Mouse (Mus musculus) heart, adult 2 months (tissue): ENCODE data around the gene Myrfl. TPM values are rescaled to one million over a fixed set of nuclear protein-coding genes. Genes with fewer than 3 reads are reported as not detected.

Source experiments
- DNase-seq, 2 experiments: peaks; one replicate each; pipeline ENCODE4 v3.0.0; 2021
- H3K27ac ChIP-seq: fragments of 200-600 bp; 2 replicates; pipeline ENCODE4 v1.8.1; 2022
- H3K27me3 ChIP-seq: fragments of 200-500 bp; 2 replicates; pipeline ENCODE4 v1.6.1; 2012; ENCODE audit warnings: mild to moderate bottlenecking, low read length, inconsistent platforms, mixed read lengths; ENCODE audit not compliant: control insufficient read depth, insufficient read depth
- H3K36me3 ChIP-seq: fragments of 200-500 bp; 2 replicates; pipeline ENCODE4 v1.6.1; 2012; ENCODE audit warnings: low read length, inconsistent platforms; ENCODE audit not compliant: control insufficient read depth, insufficient read depth
- H3K4me1 ChIP-seq: fragments of 200-500 bp; 2 replicates; pipeline ENCODE4 v1.6.1; 2011; ENCODE audit warnings: low read length; ENCODE audit not compliant: control insufficient read depth, insufficient read depth
- H3K4me3 ChIP-seq: fragments of 200-600 bp; 2 replicates; pipeline ENCODE4 v1.8.1; 2022
- H3K79me2 ChIP-seq: fragments of 200-500 bp; replicated peaks from 2 replicates; pipeline ENCODE4 v1.6.1; 2012; ENCODE audit warnings: mild to moderate bottlenecking, inconsistent platforms, low read length, moderate library complexity, mixed read lengths; ENCODE audit not compliant: control insufficient read depth, insufficient read depth
- H3K9ac ChIP-seq: fragments of 200-500 bp; 2 replicates; pipeline ENCODE4 v1.6.1; 2012; ENCODE audit warnings: low read depth, mild to moderate bottlenecking, control low read depth, inconsistent platforms, low read length, mixed read lengths
- CTCF ChIP-seq: fragments of 200-600 bp; IDR thresholded peaks from 2 replicates; pipeline ENCODE4 v1.8.1; 2022; ENCODE audit warnings: antibody characterized with exemption, mild to moderate bottlenecking, moderate library complexity
- EP300 ChIP-seq: fragments of 200-500 bp; IDR thresholded peaks from 2 replicates; pipeline ENCODE4 v1.6.1; 2011; ENCODE audit warnings: low read depth, low read length, control low read depth; ENCODE audit not compliant: insufficient read depth
- POLR2A ChIP-seq: fragments of 200-500 bp; IDR thresholded peaks from 2 replicates; pipeline ENCODE4 v1.6.1; 2011; ENCODE audit warnings: mild to moderate bottlenecking, low read depth, low read length, control low read depth; ENCODE audit not compliant: insufficient read depth
- WGBS: fragments of 180-500 bp; shearing (Covaris S2); methylation state at CpG from one replicate; pipeline ENCODE4 v1.1.7; 2018; 5-methylcytosine and 5-hydroxymethylcytosine counted together
- intact Hi-C: fragments of 180-260 bp; cut with DNase I; formaldehyde crosslinking; loops from one replicate; pipeline ENCODE4 v1.15.1; 2025
- polyA plus RNA-seq: library from polyadenylated mRNA; depleted of rRNA; stranded (reverse); fragments of >200 nt; gene quantifications from 2 replicates; pipeline ENCODE4 v1.2.3, GENCODE M21; 2012
- total RNA-seq, 2 experiments: library from RNA; stranded (reverse); gene quantifications; 2 replicates each; pipeline ENCODE4 v1.2.3; 2021

Gene Myrfl
- total and polyA plus RNA-seq, 3 experiments, result 0.31 to 1.6 (median 1.4) TPM

DNA sequence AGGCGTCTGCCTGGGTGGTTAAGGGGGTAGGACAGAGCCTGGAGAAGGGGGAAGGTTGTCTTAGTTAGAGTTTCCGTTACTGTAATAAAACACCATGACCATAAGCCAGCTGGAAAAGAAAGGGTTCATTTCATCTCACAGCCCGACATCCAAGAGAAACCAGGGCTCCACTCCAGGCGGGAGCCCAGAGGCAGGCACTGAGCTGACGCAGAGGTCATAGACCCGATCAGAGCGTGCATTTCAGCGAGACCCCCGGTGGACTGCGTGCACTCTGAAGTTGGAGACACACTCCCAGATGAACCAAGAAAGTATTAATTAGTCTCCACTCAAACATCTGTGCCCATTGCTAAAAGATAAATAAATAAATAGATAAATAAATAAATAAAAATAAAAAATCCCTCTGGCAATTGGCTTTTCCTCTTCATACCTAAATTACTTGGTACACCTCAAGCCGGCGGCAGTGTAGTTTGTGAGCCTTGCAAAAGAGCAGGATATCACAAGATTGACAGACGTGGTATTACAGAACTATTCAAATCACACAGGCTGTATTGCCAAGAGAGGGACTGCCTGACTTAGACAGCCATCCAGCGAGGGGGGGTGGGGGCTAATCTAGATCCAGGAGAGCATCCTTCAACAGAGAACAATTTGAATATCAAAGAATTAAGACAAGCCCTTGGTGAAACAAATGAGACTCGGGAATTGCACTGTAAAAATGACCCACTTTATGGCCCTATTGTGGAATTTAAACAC, 81.2 kb downstream of the Myrfl start:
- Histone ChIP-seq H3K27me3 (no peaks in the 10 kb centered on the region), H3K9ac (no peak overlapping the region), H3K4me3 (no peak overlapping the region), H3K79me2 (no peaks in the 10 kb centered on the region), H3K36me3 (no peaks in the 10 kb centered on the region), H3K27ac (no peak overlapping the region), H3K4me1 (no peaks in the 10 kb centered on the region)
- intact Hi-C loops, result no loop called here
- WGBS, result 70% methylated on average over 15 of the region's 15 CpGs
- DNase-seq, result no peak
- TF ChIP-seq EP300 (no peak), POLR2A (no peak), CTCF (no peak)

DNA sequence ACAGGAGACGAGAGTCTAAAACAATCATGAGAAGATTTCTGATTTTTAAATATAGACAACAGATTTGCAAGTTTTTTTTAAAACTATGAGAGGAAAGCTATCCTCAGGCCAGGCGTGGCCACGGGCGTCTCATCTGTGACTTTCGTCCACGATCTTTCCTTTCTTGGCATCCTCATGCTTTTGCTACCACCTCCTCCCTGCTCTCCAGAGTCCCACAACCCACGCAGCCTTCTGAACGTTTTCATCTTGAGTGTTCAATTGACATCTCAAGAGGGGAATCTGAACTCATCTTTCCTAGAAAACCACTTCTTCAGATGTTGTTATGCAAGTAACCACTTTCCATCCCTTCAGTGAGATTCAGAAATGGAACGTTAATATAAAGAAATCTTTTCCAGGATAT, 83.6 kb downstream of the Myrfl start:
- H3K4me1 ChIP-seq, result no peaks in the 10 kb centered on the region
- no peak overlapping the region for H3K4me3 ChIP-seq
- TF ChIP-seq POLR2A (no peak), EP300 (no peak), CTCF (no peak)
- H3K27ac ChIP-seq, result no peak overlapping the region
- no peak for DNase-seq
- intact Hi-C loops, result no loop called here
- 88% methylated on average over 9 of the region's 9 CpGs for WGBS
- H3K79me2 ChIP-seq, result no peaks in the 10 kb centered on the region
- H3K36me3 ChIP-seq, result no peaks in the 10 kb centered on the region
- no peak overlapping the region for H3K9ac ChIP-seq
- no peaks in the 10 kb centered on the region for H3K27me3 ChIP-seq

DNA sequence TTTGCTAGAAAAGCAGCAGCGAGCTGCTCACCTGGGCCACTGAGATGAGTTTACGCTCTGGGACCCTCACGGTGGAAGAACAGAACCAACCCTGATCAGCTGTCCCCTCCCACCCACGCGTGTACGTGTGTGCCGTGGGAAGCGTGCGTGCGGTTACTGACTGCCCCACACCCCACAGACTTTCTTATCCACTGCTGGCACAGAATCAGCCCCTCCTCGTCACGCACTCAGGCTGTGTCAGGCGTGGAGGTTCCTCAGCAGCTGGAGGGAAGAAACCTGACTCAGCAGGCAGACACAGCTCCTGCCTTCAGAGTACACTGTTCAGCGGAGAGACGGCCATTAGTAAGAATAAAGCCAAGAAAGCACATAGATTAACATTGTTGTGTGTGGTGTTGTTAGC, 86.0 kb downstream of the Myrfl start:
- Histone ChIP-seq H3K27me3 (no peaks in the 10 kb centered on the region), H3K27ac (no peak overlapping the region), H3K4me3 (no peak overlapping the region), H3K36me3 (no peaks in the 10 kb centered on the region), H3K9ac (no peak overlapping the region), H3K79me2 (no peaks in the 10 kb centered on the region), H3K4me1 (no peaks in the 10 kb centered on the region)
- TF ChIP-seq EP300, result no peak
- TF ChIP-seq CTCF, result no peak
- no peak for TF ChIP-seq POLR2A
- DNase-seq, result no peak
- WGBS, result 84% methylated on average over 15 of the region's 15 CpGs
- intact Hi-C loops, result no loop called here

DNA sequence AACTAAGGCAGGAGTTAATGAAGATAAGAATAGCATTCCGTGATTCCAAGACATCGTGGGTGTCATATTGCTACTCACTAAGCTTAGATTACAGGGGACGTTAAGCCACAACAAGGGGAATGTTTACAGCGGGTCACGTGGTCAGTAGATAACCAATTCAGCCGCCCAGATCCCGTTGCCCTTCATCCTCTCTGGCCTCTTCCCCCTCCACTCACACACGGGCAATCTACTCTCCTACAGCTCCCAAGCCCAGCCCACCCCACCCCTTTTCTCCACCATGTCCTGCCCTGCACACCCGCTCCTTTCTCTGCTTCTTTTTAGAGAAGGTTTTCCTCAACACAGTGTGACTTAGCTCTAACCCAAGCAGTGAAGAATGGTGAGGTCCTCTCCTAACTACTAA, 87.3 kb downstream of the Myrfl start:
- H3K27ac ChIP-seq, result no peak overlapping the region

DNA sequence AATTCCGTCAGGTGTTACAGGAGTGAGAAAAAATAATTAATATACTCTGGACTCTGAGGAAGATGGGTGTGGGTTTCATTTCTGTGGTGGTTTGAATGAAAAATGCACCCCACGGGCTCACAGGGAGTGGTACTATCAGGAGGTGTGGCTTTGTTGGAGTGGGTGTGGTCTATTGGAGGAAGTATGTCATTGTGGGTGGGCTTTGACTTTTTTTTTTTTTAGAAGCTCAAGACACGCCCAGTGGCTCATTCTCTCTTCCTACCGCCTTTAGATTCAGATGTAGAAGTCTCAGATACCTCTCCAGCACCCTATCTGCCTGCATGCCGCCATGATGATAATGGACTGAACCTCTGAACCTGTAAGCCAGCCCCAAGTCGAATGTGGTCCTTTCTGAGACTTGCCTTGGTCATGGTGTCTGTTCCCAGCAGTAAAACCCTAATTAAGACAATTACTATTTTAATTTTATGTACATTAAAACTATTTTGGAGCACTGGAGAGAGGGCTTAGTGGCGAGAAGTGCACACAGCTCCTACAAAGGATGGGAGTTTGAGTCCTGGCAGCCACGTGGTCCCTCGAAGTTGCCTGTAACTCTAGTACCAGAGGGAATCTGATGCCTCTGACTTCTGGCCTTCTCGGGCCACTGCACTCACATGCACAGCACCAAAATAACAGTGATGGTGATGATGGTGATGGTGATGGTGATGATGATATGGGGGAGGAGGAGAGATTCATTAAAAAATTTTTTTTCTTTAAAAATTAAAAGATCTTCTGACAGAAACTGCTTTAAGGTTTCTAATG, 88.0 kb downstream of the Myrfl start:
- 91% methylated on average over 10 of the region's 10 CpGs for WGBS
- TF ChIP-seq CTCF (no peak), POLR2A (no peak), EP300 (no peak)
- Histone ChIP-seq H3K9ac (no peak overlapping the region), H3K36me3 (no peaks in the 10 kb centered on the region), H3K4me1 (no peaks in the 10 kb centered on the region), H3K79me2 (no peaks in the 10 kb centered on the region), H3K27ac (no peak overlapping the region), H3K4me3 (no peak overlapping the region), H3K27me3 (no peaks in the 10 kb centered on the region)
- intact Hi-C loops, result no loop called here
- no peak for DNase-seq

More for the DNA sequence above, 87.3 kb downstream of the Myrfl start:
- Histone ChIP-seq H3K36me3 (no peaks in the 10 kb centered on the region), H3K9ac (no peak overlapping the region), H3K79me2 (no peaks in the 10 kb centered on the region), H3K27me3 (no peaks in the 10 kb centered on the region), H3K4me1 (no peaks in the 10 kb centered on the region), H3K4me3 (no peak overlapping the region)
- intact Hi-C loops, result no loop called here
- TF ChIP-seq POLR2A (no peak), EP300 (no peak), CTCF (no peak)
- 57% methylated on average over 9 of the region's 9 CpGs for WGBS
- DNase-seq, result no peak

DNA sequence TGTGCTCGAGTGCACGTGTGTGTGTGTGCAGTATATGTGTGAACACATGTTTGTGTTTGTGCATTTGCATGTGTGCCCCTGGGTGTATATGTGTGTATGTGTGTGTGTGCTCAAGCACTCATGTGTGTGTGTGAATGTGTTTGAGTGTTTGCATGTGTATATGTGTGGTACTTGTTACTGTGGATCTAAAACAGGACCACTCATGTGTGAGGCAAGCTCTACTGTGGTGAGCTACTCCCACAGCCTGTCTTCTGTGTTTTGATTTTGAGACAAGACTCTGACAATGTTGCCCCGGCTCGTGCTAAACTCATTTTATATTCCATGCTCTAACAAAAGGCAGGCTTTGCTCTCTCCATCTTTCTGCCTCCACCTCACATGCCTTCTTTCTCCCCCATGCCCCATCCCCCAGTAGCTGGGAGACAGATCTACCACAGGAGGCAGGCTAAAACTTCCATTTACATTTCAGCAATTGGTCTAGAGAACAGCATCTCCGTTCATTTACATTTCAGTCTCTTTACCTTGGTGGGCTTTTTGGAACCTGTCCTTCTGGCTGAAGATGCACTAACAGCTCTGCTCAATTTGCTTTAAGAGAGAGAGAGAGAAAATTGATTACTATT, 94.4 kb downstream of the Myrfl start:
- Histone ChIP-seq H3K36me3 (no peaks in the 10 kb centered on the region), H3K4me1 (peaks cover 3% of the 10 kb centered on the region), H3K27me3 (no peaks in the 10 kb centered on the region; the same call in 1 of the 2 replicates), H3K9ac (no peak overlapping the region), H3K27ac (no peak overlapping the region), H3K4me3 (no peak overlapping the region), H3K79me2 (no peaks in the 10 kb centered on the region)
- TF ChIP-seq CTCF (no peak), EP300 (no peak), POLR2A (no peak)
- 72% methylated on average over 5 of the region's 5 CpGs for WGBS
- intact Hi-C loops, result no loop called here
- DNase-seq, result no peak
